Mouse (Mus musculus): ENCODE data around the gene St6galnac5.

DNA sequence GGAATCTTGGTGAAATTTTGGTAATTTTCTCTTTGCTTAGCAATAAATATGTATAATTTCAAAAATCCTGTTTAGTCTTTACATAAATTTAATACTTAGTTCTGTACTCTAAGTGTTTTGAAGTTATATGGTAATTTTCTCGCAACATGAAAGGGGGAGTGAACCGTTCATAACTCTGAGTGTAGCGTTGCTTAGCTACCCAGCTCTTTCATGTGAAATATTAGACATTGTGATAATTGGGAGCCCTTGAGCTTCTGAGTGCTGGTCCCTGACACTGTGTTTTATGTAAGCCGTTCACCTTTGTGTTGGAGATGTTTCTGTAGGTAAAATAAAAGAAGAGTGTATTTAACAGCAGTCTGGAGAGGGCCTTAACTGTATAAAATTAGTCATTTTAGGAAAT lies 202.2 kb downstream of the St6galnac5 start:
- TF ChIP-seq RCOR1 (conservative IDR thresholded peaks at IDR 0.05; ENCODE audit: low read depth, low read length) (no peak), ELF1 (IDR thresholded peaks at IDR 0.05; ENCODE audit: low read depth, low read length) (no peak), CTCF (conservative IDR thresholded peaks at IDR 0.05 in 1 of 2, IDR thresholded peaks at IDR 0.05 in 1 of 2; ENCODE audit: low read depth in 2 of 2, low read length in 2 of 2) (no peak), ZC3H11A (IDR thresholded peaks at IDR 0.05; ENCODE audit: low read depth, low read length) (no peak), E2F4 (IDR thresholded peaks at IDR 0.05; ENCODE audit: insufficient replicate concordance, low read depth, low read length) (no peak)

All from CH12.LX (cell line).